Mouse (Mus musculus): Measurements from ENCODE around the gene Cyba.

Cyba gene

DNA sequence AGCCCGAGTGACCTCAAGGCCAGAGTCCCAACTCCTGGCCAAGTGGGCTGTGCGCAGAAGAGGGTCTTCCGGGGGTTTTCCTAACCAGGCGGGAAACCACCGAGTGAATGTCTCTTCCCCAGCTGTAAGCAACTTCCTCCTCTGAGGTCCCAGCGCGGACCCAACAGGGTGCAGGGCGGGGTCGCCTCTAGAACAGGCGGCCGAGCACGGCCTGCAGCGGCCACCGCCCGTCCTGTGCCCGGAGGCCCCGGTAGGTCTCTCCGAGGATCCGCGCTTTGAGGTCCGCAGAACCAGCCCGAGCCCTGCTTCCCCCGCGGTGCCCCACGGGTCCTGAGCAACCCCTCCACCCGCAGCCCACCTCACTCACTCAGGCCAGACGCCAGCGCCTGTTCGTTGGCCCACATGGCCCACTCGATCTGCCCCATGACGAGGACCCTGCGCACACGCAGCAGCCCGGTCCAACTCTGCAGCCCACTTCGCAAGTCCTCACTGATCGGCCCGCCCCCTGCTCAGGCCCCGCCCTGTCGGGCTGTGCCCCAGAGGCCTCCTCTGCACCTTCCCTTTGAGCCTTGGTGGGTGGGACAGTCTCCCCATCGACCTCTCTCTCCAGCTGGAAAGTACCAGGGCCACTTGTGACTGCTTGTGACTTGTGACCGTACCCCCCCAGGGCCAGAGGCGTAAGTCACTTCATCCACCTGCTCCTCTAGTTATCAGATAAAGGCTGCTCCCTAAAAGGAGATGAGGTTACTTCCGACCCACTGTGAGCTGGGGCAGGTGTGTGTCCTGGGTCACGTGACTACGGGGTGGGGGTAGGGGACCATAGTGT is at the start of gene Cyba:
Cyba (minus strand) TSS at position 488 of the 826 bp plus-strand sequence.
- in situ Hi-C loops (cut with MboI; ENCODE audit: low pct_unique_long_range_greater_than_20kb in 1 of 2, low sequenced_read_pairs in 2 of 2, unreplicated experiment in 1 of 2): no loop called here

- in situ Hi-C loops (cut with MboI; ENCODE audit: low pct_unique_long_range_greater_than_20kb in 1 of 2, low sequenced_read_pairs in 2 of 2, unreplicated experiment in 1 of 2): no loop called here
These were observed 49.7 kb upstream of the Cyba start for GRCm38 (mm10) chr8:122482448-122482847.

DNA sequence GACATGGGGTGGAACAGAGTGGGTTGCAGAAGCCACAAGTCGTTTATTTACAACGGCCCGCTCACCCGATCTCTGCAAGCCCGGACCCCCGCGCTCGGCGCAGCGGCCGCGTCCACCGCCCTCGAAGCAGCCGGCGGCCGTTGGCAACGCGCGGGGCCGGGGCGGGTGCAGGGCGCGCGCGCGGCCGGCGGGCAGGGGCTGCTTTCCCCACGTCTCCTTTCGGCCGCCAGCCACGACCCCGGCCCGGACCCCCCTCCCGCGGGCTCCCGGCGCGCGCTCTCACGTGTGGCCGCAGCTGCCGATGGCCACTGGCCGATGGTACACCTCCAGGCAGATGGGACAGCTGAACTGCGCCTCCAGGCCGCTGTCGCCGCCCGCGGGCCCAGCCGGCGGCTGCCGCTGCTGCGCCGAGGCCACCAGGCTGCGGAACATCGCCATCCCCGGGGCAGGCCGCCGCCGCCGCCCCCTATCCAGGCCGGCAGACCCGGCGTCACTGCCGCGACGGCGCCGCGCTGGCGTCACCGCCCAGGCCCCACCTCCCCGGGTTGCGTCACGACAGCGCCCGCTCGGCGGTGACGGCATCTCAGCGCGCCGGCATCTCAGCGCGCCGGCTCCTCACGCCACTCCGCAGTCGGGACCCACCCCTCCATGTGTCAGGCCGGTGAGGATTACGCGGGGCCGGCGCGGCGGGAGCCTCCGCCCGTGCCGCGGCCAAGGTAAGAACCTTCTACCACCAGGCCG is 43.0 kb upstream of the Cyba start, which contains the start of the genes Rnf166 and Ctu2:
Rnf166 (minus strand) TSS at position 485 of the 741 bp plus-strand sequence.
Ctu2 (plus strand) TSS at position 564 of the 741 bp plus-strand sequence.
- in situ Hi-C loops (cut with MboI; ENCODE audit: low pct_unique_long_range_greater_than_20kb in 1 of 2, low sequenced_read_pairs in 2 of 2, unreplicated experiment in 1 of 2): no loop called here

- in situ Hi-C loops (cut with MboI; ENCODE audit: low pct_unique_long_range_greater_than_20kb in 1 of 2, low sequenced_read_pairs in 2 of 2, unreplicated experiment in 1 of 2): no loop called here
These were observed 42.3 kb upstream of the Cyba start for GRCm38 (mm10) chr8:122474951-122475560.

GRCm38 (mm10) chr8:122473911-122474421 is 41.2 kb upstream of the Cyba start:
- in situ Hi-C loops (cut with MboI; ENCODE audit: low pct_unique_long_range_greater_than_20kb in 1 of 2, low sequenced_read_pairs in 2 of 2, unreplicated experiment in 1 of 2): no loop called here

GRCm38 (mm10) chr8:122470691-122471090 is 38.0 kb upstream of the Cyba start:
- in situ Hi-C loops (cut with MboI; ENCODE audit: low pct_unique_long_range_greater_than_20kb in 1 of 2, low sequenced_read_pairs in 2 of 2, unreplicated experiment in 1 of 2): no loop called here

GRCm38 (mm10) chr8:122469965-122470364 is 37.2 kb upstream of the Cyba start:
- in situ Hi-C loops (cut with MboI; ENCODE audit: low pct_unique_long_range_greater_than_20kb in 1 of 2, low sequenced_read_pairs in 2 of 2, unreplicated experiment in 1 of 2): no loop called here

DNA sequence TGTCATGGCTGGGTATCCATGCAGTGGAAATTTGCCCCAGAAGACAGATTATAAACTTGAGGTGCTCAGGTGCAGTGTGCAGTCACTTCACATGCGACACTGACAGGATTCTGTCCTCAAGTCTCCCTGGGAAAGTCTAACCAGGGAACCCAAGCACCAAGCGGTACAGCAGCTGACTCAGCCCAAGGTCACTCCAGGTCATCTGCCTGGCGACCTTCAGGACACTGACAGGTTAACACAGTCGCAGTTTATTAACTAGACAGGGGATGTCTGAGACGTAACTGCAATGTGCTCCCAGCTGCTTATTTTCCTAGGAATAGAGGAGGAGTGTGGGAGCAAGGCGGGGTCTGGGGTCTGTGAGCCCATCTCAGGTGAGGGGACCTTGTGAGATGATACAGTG is 36.7 kb upstream of the Cyba start:
- in situ Hi-C loops (cut with MboI; ENCODE audit: low pct_unique_long_range_greater_than_20kb in 1 of 2, low sequenced_read_pairs in 2 of 2, unreplicated experiment in 1 of 2): no loop called here

DNA sequence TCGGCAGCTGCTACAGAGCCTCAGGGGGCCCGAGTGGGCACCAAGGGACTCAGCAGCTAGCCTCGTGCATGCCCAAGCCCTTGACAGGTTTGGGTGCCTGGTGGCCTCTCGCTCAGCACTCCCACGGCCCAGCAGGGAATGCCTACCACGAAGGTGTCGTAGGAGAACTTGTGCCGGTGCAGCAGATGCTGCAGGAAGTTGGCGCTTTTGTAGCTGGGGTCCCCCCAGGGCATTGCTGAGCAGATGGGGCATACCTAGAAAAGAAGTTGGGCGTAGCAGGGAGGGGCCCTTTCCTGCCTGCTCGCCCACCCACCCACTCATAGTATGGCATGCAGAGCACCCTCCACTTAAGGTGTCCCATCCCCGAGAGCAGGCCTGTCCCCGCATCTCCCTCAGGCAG is 35.1 kb upstream of the Cyba start:
- in situ Hi-C loops (cut with MboI; ENCODE audit: low pct_unique_long_range_greater_than_20kb in 1 of 2, low sequenced_read_pairs in 2 of 2, unreplicated experiment in 1 of 2): no loop called here

DNA sequence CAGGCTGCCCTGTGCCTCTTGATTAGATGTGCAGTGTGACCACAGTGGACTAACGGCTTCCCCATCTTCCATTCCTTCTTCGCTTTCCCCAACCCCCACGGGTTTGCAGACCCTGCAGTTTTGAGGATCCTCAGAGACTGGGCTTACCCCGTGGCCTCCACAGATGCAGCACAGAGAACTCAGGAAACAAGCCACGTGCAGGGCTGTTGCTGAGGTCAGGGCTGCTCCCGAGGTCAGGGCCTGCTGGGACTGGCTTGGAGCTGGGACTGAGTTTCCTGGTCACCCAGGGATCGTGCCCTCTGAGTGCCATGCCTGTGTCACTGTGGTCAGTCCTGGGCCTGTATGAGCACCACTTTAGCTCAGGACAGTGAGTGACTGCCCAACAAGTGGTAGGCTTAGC is 32.3 kb upstream of the Cyba start:
- in situ Hi-C loops (cut with MboI; ENCODE audit: low pct_unique_long_range_greater_than_20kb in 1 of 2, low sequenced_read_pairs in 2 of 2, unreplicated experiment in 1 of 2): no loop called here

GRCm38 (mm10) chr8:122463651-122464640 is 31.2 kb upstream of the Cyba start:
- in situ Hi-C loops (cut with MboI; ENCODE audit: low pct_unique_long_range_greater_than_20kb in 1 of 2, low sequenced_read_pairs in 2 of 2, unreplicated experiment in 1 of 2): no loop called here

GRCm38 (mm10) chr8:122462510-122462909 is 29.8 kb upstream of the Cyba start:
- in situ Hi-C loops (cut with MboI; ENCODE audit: low pct_unique_long_range_greater_than_20kb in 1 of 2, low sequenced_read_pairs in 2 of 2, unreplicated experiment in 1 of 2): no loop called here

DNA sequence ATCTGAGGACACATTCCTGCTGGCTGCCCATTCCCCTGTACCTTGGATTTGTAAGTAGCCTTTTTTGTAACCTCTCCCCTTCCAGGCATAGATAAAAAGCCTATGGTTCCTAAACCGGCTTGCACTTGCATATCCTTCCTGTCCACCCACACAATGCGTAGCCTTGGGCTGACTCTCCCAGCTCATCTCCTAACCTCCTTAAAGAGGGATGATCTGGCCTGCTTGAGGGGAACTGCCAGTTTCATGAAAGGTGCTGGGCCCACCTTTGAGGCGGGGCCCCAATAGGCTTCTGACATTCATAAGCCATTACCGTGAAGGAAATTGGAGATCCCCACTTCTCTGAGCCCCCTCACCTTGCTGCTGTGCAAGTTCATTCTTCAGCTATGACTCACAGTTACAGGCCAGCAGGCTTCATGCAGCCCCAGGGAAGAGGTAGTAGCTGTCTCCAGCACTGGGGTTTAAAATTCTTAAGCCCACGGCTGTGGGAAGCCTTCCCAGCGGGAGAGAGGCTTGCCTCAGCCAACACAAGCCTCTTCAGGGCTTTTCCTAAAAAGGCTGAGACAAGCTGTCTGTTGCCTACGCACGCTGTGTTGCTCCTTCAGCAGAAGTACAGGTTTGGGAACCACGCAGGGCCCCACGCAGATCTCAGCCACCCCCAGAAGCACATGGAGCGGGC is 28.9 kb upstream of the Cyba start:
- in situ Hi-C loops (cut with MboI; ENCODE audit: low pct_unique_long_range_greater_than_20kb in 1 of 2, low sequenced_read_pairs in 2 of 2, unreplicated experiment in 1 of 2): no loop called here

- in situ Hi-C loops (cut with MboI; ENCODE audit: low pct_unique_long_range_greater_than_20kb in 1 of 2, low sequenced_read_pairs in 2 of 2, unreplicated experiment in 1 of 2): no loop called here
These were observed 28.1 kb upstream of the Cyba start, which contains the start of gene Snai3 for GRCm38 (mm10) chr8:122460524-122461472. Gene Snai3 (minus strand): TSS chr8:122460733.

DNA sequence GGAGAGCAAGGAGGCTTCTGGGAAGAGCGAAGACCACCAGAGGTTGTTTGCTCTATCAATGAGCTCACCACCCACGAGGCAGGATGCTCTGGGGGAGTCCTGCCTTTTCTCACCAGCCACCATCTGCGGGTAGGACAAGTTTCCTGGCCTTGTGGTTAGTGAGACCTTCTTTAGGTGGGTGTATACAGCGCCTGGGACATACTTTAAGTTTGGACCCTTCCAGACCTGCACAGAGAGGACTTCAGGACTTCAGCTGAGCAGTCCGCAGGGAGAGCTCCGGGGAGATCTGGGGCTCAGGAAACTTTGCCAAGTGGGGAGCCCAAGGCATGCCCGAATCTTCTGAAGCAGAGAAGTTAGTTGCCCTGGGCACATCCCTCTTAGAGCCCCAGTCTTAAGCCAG is 27.3 kb upstream of the Cyba start:
- in situ Hi-C loops (cut with MboI; ENCODE audit: low pct_unique_long_range_greater_than_20kb in 1 of 2, low sequenced_read_pairs in 2 of 2, unreplicated experiment in 1 of 2): no loop called here

- in situ Hi-C loops (cut with MboI; ENCODE audit: low pct_unique_long_range_greater_than_20kb in 1 of 2, low sequenced_read_pairs in 2 of 2, unreplicated experiment in 1 of 2): no loop called here
These were observed 26.6 kb upstream of the Cyba start for GRCm38 (mm10) chr8:122459218-122459900.

Data from mouse embryonic stem cell (cell line).